Mouse (Mus musculus) heart, postnatal 4 days (tissue): ENCODE measurements around the gene Lrrc56. TPM values are rescaled to one million over a fixed set of nuclear protein-coding genes. Genes with fewer than 3 reads are reported as not detected.

Source experiments
- DNase-seq: peaks from one replicate; pipeline ENCODE4 v3.0.0; 2021
- total RNA-seq, 2 experiments: library from RNA; stranded (reverse); gene quantifications; 2 replicates each; pipeline ENCODE4 v1.2.3; 2021

The Lrrc56 gene
- 1 to 10 TPM; 4.3 to 4.5 TPM for total RNA-seq

- DNase-seq = peak; percentile 99
These were observed at the start of gene Lrrc56, which contains the start of gene Hras for GRCm38 (mm10) chr7:141193948-141194347. Gene Lrrc56, plus strand, starts transcription at chr7:141194157. Gene Hras, minus strand, starts transcription at chr7:141194005.

GRCm38 (mm10) chr7:141144650-141145049, 49.3 kb upstream of the Lrrc56 start:
- no peak for DNase-seq

GRCm38 (mm10) chr7:141145403-141145802, 48.6 kb upstream of the Lrrc56 start:
- DNase-seq = no peak

- DNase-seq = no peak
These were observed 47.8 kb upstream of the Lrrc56 start for GRCm38 (mm10) chr7:141146043-141146595.

- DNase-seq = no peak
These were observed 46.9 kb upstream of the Lrrc56 start for GRCm38 (mm10) chr7:141147044-141147443.

- DNase-seq = no peak
These were observed 45.3 kb upstream of the Lrrc56 start for GRCm38 (mm10) chr7:141148639-141149038.

- no peak for DNase-seq
These were observed 38.6 kb upstream of the Lrrc56 start for GRCm38 (mm10) chr7:141155362-141155761.

GRCm38 (mm10) chr7:141164397-141164796, 29.6 kb upstream of the Lrrc56 start:
- no peak for DNase-seq

GRCm38 (mm10) chr7:141164850-141165249, 29.1 kb upstream of the Lrrc56 start:
- DNase-seq = no peak

- DNase-seq = peak; percentile 50
These were observed 25.9 kb upstream of the Lrrc56 start for GRCm38 (mm10) chr7:141167901-141168517.

- peak; percentile 62 for DNase-seq
These were observed 25.4 kb upstream of the Lrrc56 start for GRCm38 (mm10) chr7:141168518-141168953.

GRCm38 (mm10) chr7:141169300-141169699, 24.7 kb upstream of the Lrrc56 start:
- no peak for DNase-seq

GRCm38 (mm10) chr7:141169866-141170265, 24.1 kb upstream of the Lrrc56 start:
- no peak for DNase-seq

- peak; percentile 92 for DNase-seq
These were observed 21.6 kb upstream of the Lrrc56 start, which contains the start of gene Rnh1 for GRCm38 (mm10) chr7:141172116-141173006. Gene Rnh1, minus strand, starts transcription at chr7:141172857.

- DNase-seq = no peak
These were observed 20.6 kb upstream of the Lrrc56 start for GRCm38 (mm10) chr7:141173323-141173850.

- no peak for DNase-seq
These were observed 18.9 kb upstream of the Lrrc56 start for GRCm38 (mm10) chr7:141175068-141175467.

- peak; percentile 91 for DNase-seq
These were observed 17.8 kb upstream of the Lrrc56 start for GRCm38 (mm10) chr7:141176173-141176572.

GRCm38 (mm10) chr7:141188194-141188593, 5.8 kb upstream of the Lrrc56 start:
- no peak for DNase-seq

- no peak for DNase-seq
These were observed 5.2 kb upstream of the Lrrc56 start for GRCm38 (mm10) chr7:141188733-141189132.

GRCm38 (mm10) chr7:141190220-141190619, 3.7 kb upstream of the Lrrc56 start:
- no peak for DNase-seq

GRCm38 (mm10) chr7:141191036-141191435, 2.9 kb upstream of the Lrrc56 start:
- DNase-seq = peak; percentile 49

GRCm38 (mm10) chr7:141191796-141192685, 1.9 kb upstream of the Lrrc56 start:
- no peak for DNase-seq
